Mouse (Mus musculus) kidney, embryonic 16.5 days (tissue): ENCODE data around the gene Gm28038. TPM values are rescaled to one million over a fixed set of nuclear protein-coding genes. Genes with fewer than 3 reads are reported as not detected.

ENCODE experiments used
- ATAC-seq: fragments of 200-750 bp; cut with Nextera tagmentation; 2 replicates; pipeline ENCODE4 v1.8.0; 2017; ENCODE audit warnings: moderate TSS enrichment; ENCODE audit not compliant: low FRiP score, low TSS enrichment
- H3K27ac ChIP-seq: fragments of 300-500 bp; sonication (generic); 2 replicates; pipeline ENCODE4 v1.5.1; 2014; ENCODE audit warnings: low read length
- H3K27me3 ChIP-seq: fragments of 300-500 bp; sonication (generic); 2 replicates; pipeline ENCODE4 v1.6.1; 2014; ENCODE audit warnings: low read length, control low read depth, mixed read lengths; ENCODE audit not compliant: insufficient read depth
- H3K36me3 ChIP-seq: fragments of 300-500 bp; sonication (generic); 2 replicates; pipeline ENCODE4 v1.6.1; 2014; ENCODE audit warnings: low read length, control low read depth, mixed read lengths; ENCODE audit not compliant: insufficient read depth
- H3K4me1 ChIP-seq: fragments of 300-500 bp; sonication (generic); 2 replicates; pipeline ENCODE4 v1.6.1; 2014; ENCODE audit warnings: low read length, control low read depth, mixed read lengths; ENCODE audit not compliant: insufficient read depth
- H3K4me2 ChIP-seq: fragments of 300-500 bp; sonication (generic); replicated peaks from 2 replicates; pipeline ENCODE4 v1.6.1; 2014; ENCODE audit warnings: low read depth, low read length
- H3K4me3 ChIP-seq: fragments of 300-500 bp; sonication (generic); 2 replicates; pipeline ENCODE4 v1.5.1; 2014; ENCODE audit warnings: mild to moderate bottlenecking, low read length
- H3K9ac ChIP-seq: fragments of 300-500 bp; sonication (generic); replicated peaks from 2 replicates; pipeline ENCODE4 v1.6.1; 2014; ENCODE audit warnings: low read length
- H3K9me3 ChIP-seq: fragments of 300-500 bp; sonication (generic); 2 replicates; pipeline ENCODE4 v1.6.1; 2016; ENCODE audit warnings: low read length, control low read depth
- WGBS: fragments of 180-500 bp; shearing (Covaris S2); extraction: QIAGEN DNeasy Blood & Tissue Kit; methylation state at CpG from one replicate; pipeline ENCODE4 v1.1.7; 2014; 5-methylcytosine and 5-hydroxymethylcytosine counted together
- polyA plus RNA-seq: library from polyadenylated mRNA; unstranded; fragments of >200 nt; fragmentation: Nextera tagmentation; extraction: Ambion mirVana; gene quantifications from 2 replicates; pipeline ENCODE4 v1.2.1, GENCODE M21; 2015

Gene Gm28038
- polyA plus RNA-seq, 1 experiment from 2014 or later = not detected

DNA sequence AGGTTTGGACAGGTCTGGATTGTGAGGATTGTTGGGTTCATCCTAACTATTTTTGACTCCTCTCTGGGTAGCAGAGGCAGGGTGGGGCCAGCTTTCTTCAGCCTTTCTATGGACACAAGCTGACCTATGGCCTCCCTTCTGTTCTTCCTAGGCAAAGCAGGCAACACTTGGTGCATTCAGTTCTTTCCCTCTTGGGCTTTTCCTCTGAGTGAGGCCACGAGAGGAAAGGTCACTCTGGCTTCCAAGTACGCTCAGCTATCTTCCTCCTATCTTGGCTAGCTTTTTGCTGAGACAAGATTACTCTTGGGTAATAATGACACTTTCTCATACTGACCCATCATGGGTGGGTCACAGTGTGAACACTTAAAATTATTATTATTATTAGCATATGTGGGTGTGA lies 2.4 kb downstream of the Gm28038 start:
- no peak for ATAC-seq
- H3K9me3 ChIP-seq = no peaks in the 10 kb centered on the region
- no peaks in the 10 kb centered on the region for H3K36me3 ChIP-seq
- peaks cover 23% of the 10 kb centered on the region for H3K4me1 ChIP-seq
- no peak overlapping the region for H3K4me2 ChIP-seq
- no peak overlapping the region for H3K9ac ChIP-seq
- no peak overlapping the region for H3K27ac ChIP-seq
- no peaks in the 10 kb centered on the region for H3K27me3 ChIP-seq
- no peak overlapping the region for H3K4me3 ChIP-seq
- 88% methylated on average over 2 of the region's 2 CpGs for WGBS

DNA sequence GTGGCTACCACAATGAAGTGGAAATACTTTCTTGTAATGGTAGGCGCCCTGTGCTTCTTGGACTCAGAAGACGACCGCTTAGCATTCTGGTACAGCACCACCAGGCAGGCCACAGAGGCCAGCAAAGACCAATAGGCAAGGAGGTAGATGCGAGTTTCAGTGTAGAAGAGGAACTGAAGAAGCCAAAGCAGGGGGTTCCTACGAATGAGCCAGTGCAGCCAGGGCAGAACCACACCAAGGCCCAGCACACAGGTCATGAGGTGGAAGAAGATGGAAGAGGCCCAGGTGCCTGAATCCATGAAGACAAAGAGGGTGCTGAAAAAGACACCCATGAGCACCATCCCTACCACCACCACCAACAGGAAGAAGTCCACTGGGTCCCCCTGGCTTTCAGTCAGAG lies 4.2 kb downstream of the Gm28038 start:
- Histone ChIP-seq H3K9ac (peak overlapping the region; percentile 81; the same call in 1 of the 2 replicates), H3K4me1 (peaks cover 23% of the 10 kb centered on the region), H3K36me3 (no peaks in the 10 kb centered on the region), H3K4me3 (peak overlapping the region; percentile 99), H3K27me3 (no peaks in the 10 kb centered on the region), H3K9me3 (no peaks in the 10 kb centered on the region), H3K4me2 (peak overlapping the region; percentile 94), H3K27ac (no peak overlapping the region)
- WGBS = 95% methylated on average over 5 of the region's 5 CpGs
- no peak for ATAC-seq

DNA sequence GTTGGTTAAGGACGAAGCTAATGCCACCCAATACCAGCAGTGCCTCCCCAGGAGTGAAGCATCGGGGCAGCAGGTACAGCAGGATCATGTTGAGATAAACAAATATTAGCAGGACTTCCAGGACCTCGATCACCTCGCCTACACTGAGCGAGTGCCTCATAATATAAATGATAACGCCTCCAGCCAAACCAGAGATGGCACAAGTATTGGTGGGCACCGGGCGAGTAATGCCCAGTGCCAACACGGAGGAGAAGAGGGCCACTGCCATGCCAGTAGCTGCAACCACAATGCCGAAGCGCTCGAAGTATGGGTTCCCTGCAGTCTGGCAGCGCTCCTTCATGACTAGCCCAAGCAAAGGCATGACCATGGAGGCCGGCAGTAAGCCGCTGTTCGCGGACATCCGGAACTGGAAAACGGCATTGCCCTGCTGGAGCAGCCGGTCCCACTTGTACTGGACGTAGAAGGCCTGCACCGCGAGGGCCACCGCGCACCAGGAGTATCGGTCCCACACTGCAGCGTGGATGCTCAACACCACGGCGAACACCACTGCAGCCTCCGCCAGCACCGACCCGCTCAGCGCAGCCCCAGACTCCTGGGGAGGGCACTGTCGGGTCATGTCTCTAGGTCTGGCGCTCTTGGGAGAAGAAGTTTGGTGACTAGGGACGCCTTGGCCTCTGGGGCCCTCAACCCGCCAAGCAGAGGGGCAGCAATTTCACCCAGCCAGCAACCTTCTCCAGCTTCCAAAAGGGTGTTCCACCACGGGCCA lies 4.8 kb downstream of the Gm28038 start:
- H3K9me3 ChIP-seq = no peaks in the 10 kb centered on the region
- H3K4me3 ChIP-seq = peak overlapping the region; percentile 99
- H3K36me3 ChIP-seq = no peaks in the 10 kb centered on the region
- peak overlapping the region; percentile 94 for H3K4me2 ChIP-seq
- peaks cover 23% of the 10 kb centered on the region for H3K4me1 ChIP-seq
- ATAC-seq = peak; percentile 72
- H3K27ac ChIP-seq = no peak overlapping the region
- H3K27me3 ChIP-seq = no peaks in the 10 kb centered on the region
- WGBS = 15% methylated on average over 37 of the region's 38 CpGs
- peak overlapping the region; percentile 81 for H3K9ac ChIP-seq

- peak; percentile 94 for ATAC-seq
- under 1% methylated on average over 66 of the region's 68 CpGs for WGBS
- no peaks in the 10 kb centered on the region for H3K36me3 ChIP-seq
- no peaks in the 10 kb centered on the region for H3K27me3 ChIP-seq
- peak within 1 kb of the TSS; percentile 73 for H3K27ac ChIP-seq
- no peaks in the 10 kb centered on the region for H3K9me3 ChIP-seq
- peaks cover 23% of the 10 kb centered on the region for H3K4me1 ChIP-seq
- peak within 1 kb of the TSS; percentile 99 for H3K4me3 ChIP-seq
- H3K4me2 ChIP-seq = peak within 1 kb of the TSS; percentile 94
- H3K9ac ChIP-seq = peak within 1 kb of the TSS; percentile 96
Measured at GRCm38 (mm10) chr2:30286192-30287026, 5.6 kb downstream of the Gm28038 start, which contains the start of the genes Dolk and Nup188. TSS of gene Dolk (minus strand) at chr2:30286334. TSS of gene Nup188 (plus strand) at chr2:30286397.

DNA sequence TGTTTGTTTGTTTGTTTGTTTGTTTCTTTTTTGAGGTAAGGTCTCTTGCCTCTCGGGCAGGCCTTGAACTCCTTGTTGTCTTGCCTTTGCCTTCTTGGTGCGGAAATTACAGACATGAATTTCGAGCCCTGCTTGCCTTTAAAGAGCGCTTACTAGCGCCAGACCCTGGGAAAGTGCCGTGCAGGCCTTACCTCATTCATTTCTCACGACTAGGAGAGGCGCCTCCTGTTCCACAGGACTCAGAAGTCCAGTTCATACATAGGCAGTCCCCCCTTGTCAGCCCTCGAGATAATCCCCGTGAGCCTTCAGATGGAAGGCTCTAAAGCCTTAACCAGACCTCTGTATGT lies 6.2 kb downstream of the Gm28038 start:
- no peaks in the 10 kb centered on the region for H3K27me3 ChIP-seq
- peak overlapping the region; percentile 73 for H3K27ac ChIP-seq
- peak overlapping the region; percentile 99 for H3K4me3 ChIP-seq
- no peak for ATAC-seq
- H3K4me2 ChIP-seq = peak overlapping the region; percentile 80
- peaks cover 23% of the 10 kb centered on the region for H3K4me1 ChIP-seq
- H3K36me3 ChIP-seq = no peaks in the 10 kb centered on the region
- H3K9ac ChIP-seq = peak overlapping the region; percentile 96
- WGBS = under 1% methylated on average over 10 of the region's 10 CpGs
- no peaks in the 10 kb centered on the region for H3K9me3 ChIP-seq

- H3K9me3 ChIP-seq = no peaks in the 10 kb centered on the region
- no peak overlapping the region for H3K27ac ChIP-seq
- no peaks in the 10 kb centered on the region for H3K4me1 ChIP-seq
- no peak for ATAC-seq
- H3K9ac ChIP-seq = no peak overlapping the region
- H3K36me3 ChIP-seq = peaks cover 56% of the 10 kb centered on the region
- no peaks in the 10 kb centered on the region for H3K27me3 ChIP-seq
- no peak overlapping the region for H3K4me2 ChIP-seq
- no peak overlapping the region for H3K4me3 ChIP-seq
- 81% methylated on average over 3 of the region's 3 CpGs for WGBS
Measured at GRCm38 (mm10) chr2:30299525-30299924, 18.7 kb downstream of the Gm28038 start.

- H3K4me2 ChIP-seq = no peak overlapping the region
Measured at GRCm38 (mm10) chr2:30299966-30300365, 19.1 kb downstream of the Gm28038 start.

DNA sequence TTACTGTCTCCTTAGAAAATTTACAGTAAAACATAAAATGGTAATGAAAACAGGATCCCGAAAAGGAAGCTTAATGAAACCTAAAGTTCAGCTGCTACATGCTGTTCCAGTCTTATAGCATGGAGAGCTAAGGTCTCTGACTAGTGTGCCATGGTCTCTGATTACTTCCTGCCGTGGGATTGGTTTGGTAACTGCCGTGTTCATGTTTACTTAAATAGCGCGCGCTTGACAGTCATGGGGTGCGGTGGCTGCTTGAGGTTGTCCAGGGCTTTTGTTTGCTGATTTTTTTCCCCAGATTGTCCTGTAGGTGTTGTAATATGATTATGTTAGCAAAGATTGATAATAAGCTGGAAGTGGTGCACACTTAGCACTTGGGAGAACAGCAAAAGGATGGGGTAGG lies 25.2 kb downstream of the Gm28038 start:
- Histone ChIP-seq H3K9me3 (no peaks in the 10 kb centered on the region), H3K36me3 (peaks cover 82% of the 10 kb centered on the region), H3K4me3 (no peak overlapping the region), H3K27ac (no peak overlapping the region), H3K4me1 (no peaks in the 10 kb centered on the region), H3K27me3 (no peaks in the 10 kb centered on the region), H3K9ac (no peak overlapping the region), H3K4me2 (no peak overlapping the region)
- 93% methylated on average over 7 of the region's 7 CpGs for WGBS
- no peak for ATAC-seq

More at GRCm38 (mm10) chr2:30299966-30300365, 19.1 kb downstream of the Gm28038 start:
- H3K9ac ChIP-seq = no peak overlapping the region
- H3K4me3 ChIP-seq = no peak overlapping the region
- no peaks in the 10 kb centered on the region for H3K27me3 ChIP-seq
- peaks cover 61% of the 10 kb centered on the region for H3K36me3 ChIP-seq
- H3K4me1 ChIP-seq = no peaks in the 10 kb centered on the region
- ATAC-seq = no peak
- H3K27ac ChIP-seq = no peak overlapping the region
- H3K9me3 ChIP-seq = no peaks in the 10 kb centered on the region
- 89% methylated on average over 5 of the region's 5 CpGs for WGBS

- Histone ChIP-seq H3K4me2 (no peak overlapping the region), H3K4me1 (no peaks in the 10 kb centered on the region), H3K9ac (no peak overlapping the region), H3K9me3 (no peaks in the 10 kb centered on the region), H3K27me3 (no peaks in the 10 kb centered on the region), H3K4me3 (no peak overlapping the region), H3K27ac (no peak overlapping the region), H3K36me3 (peaks cover 90% of the 10 kb centered on the region)
- 84% methylated on average over 3 of the region's 3 CpGs for WGBS
- no peak for ATAC-seq
Measured at GRCm38 (mm10) chr2:30309351-30309750, 28.5 kb downstream of the Gm28038 start.

- no peak overlapping the region for H3K9ac ChIP-seq
- no peaks in the 10 kb centered on the region for H3K4me1 ChIP-seq
- WGBS = 96% methylated on average over 2 of the region's 2 CpGs
- no peak for ATAC-seq
- peaks cover 90% of the 10 kb centered on the region for H3K36me3 ChIP-seq
- no peak overlapping the region for H3K4me2 ChIP-seq
- no peak overlapping the region for H3K4me3 ChIP-seq
- no peak overlapping the region for H3K27ac ChIP-seq
- no peaks in the 10 kb centered on the region for H3K27me3 ChIP-seq
- no peaks in the 10 kb centered on the region for H3K9me3 ChIP-seq
Measured at GRCm38 (mm10) chr2:30311481-30311880, 30.6 kb downstream of the Gm28038 start.
